Mouse (Mus musculus) kidney, embryonic 15.5 days (tissue): ENCODE data around the gene Syt8. TPM values are rescaled to one million over a fixed set of nuclear protein-coding genes. Genes with fewer than 3 reads are reported as not detected.

ENCODE experiments used
- ATAC-seq: fragments of 200-750 bp; cut with Nextera tagmentation; replicated peaks from 2 replicates; pipeline ENCODE4 v1.8.0; 2017; ENCODE audit warnings: moderate TSS enrichment; ENCODE audit not compliant: low FRiP score
- H3K27ac ChIP-seq: fragments of 300-500 bp; sonication (generic); 2 replicates; pipeline ENCODE4 v1.5.1; 2015; ENCODE audit warnings: mild to moderate bottlenecking, inconsistent platforms
- H3K27me3 ChIP-seq: fragments of 300-500 bp; sonication (generic); 2 replicates; pipeline ENCODE4 v1.6.1; 2015; ENCODE audit warnings: inconsistent platforms
- H3K36me3 ChIP-seq: fragments of 300-500 bp; sonication (generic); 2 replicates; pipeline ENCODE4 v1.6.1; 2015; ENCODE audit warnings: inconsistent platforms
- H3K4me1 ChIP-seq: fragments of 300-500 bp; sonication (generic); 2 replicates; pipeline ENCODE4 v1.6.1; 2015; ENCODE audit warnings: inconsistent platforms
- H3K4me2 ChIP-seq: fragments of 300-500 bp; sonication (generic); 2 replicates; pipeline ENCODE4 v1.6.1; 2015; ENCODE audit warnings: moderate library complexity, mild to moderate bottlenecking, inconsistent platforms
- H3K4me3 ChIP-seq: fragments of 300-500 bp; sonication (generic); replicated peaks from 2 replicates; pipeline ENCODE4 v1.5.1; 2015; ENCODE audit warnings: mild to moderate bottlenecking, inconsistent platforms
- H3K9ac ChIP-seq: fragments of 300-500 bp; sonication (generic); 2 replicates; pipeline ENCODE4 v1.6.1; 2015; ENCODE audit warnings: mild to moderate bottlenecking, inconsistent platforms
- H3K9me3 ChIP-seq: fragments of 300-500 bp; sonication (generic); replicated peaks from 2 replicates; pipeline ENCODE4 v1.6.1; 2016; ENCODE audit warnings: inconsistent platforms
- WGBS: fragments of 180-500 bp; shearing (Covaris S2); methylation state at CpG from one replicate; pipeline ENCODE4 v1.1.7; 2015; ENCODE audit warnings: mixed read lengths; 5-methylcytosine and 5-hydroxymethylcytosine counted together
- polyA plus RNA-seq: library from polyadenylated mRNA; unstranded; fragments of >200 nt; fragmentation: Nextera tagmentation; extraction: Ambion mirVana; gene quantifications from 2 replicates; pipeline ENCODE4 v1.2.1, GENCODE M21; 2015

The Syt8 gene
- polyA plus RNA-seq, 1 experiment from 2014 or later, result 0.62 TPM

- no peak for ATAC-seq
- Histone ChIP-seq H3K27ac (no peak overlapping the region), H3K9ac (no peak overlapping the region), H3K27me3 (no peaks in the 10 kb centered on the region), H3K36me3 (no peaks in the 10 kb centered on the region), H3K4me1 (no peaks in the 10 kb centered on the region), H3K9me3 (no peaks in the 10 kb centered on the region), H3K4me2 (no peak overlapping the region), H3K4me3 (no peak overlapping the region)
- WGBS, result 93% methylated on average over 6 of the region's 6 CpGs
Observed at GRCm38 (mm10) chr7:142413285-142413684, 21.4 kb upstream of the Syt8 start.

- no peaks in the 10 kb centered on the region for H3K9me3 ChIP-seq
- H3K9ac ChIP-seq, result no peak overlapping the region
- H3K27me3 ChIP-seq, result no peaks in the 10 kb centered on the region
- no peak overlapping the region for H3K4me2 ChIP-seq
- peak overlapping the region; percentile 29 for H3K27ac ChIP-seq
- no peak for ATAC-seq
- no peaks in the 10 kb centered on the region for H3K36me3 ChIP-seq
- WGBS, result 53% methylated on average over 4 of the region's 4 CpGs
- no peaks in the 10 kb centered on the region for H3K4me1 ChIP-seq
- no peak overlapping the region for H3K4me3 ChIP-seq
Observed at GRCm38 (mm10) chr7:142415314-142415713, 19.3 kb upstream of the Syt8 start.

GRCm38 (mm10) chr7:142416225-142416624, 18.4 kb upstream of the Syt8 start:
- Histone ChIP-seq H3K4me3 (no peak overlapping the region), H3K9me3 (no peaks in the 10 kb centered on the region), H3K27ac (no peak overlapping the region), H3K9ac (no peak overlapping the region), H3K4me1 (no peaks in the 10 kb centered on the region), H3K4me2 (no peak overlapping the region), H3K36me3 (no peaks in the 10 kb centered on the region), H3K27me3 (no peaks in the 10 kb centered on the region)
- 73% methylated on average over 3 of the region's 3 CpGs for WGBS
- ATAC-seq, result no peak

GRCm38 (mm10) chr7:142418027-142418426, 16.6 kb upstream of the Syt8 start:
- no peak overlapping the region for H3K27ac ChIP-seq
- no peaks in the 10 kb centered on the region for H3K36me3 ChIP-seq
- no peaks in the 10 kb centered on the region for H3K27me3 ChIP-seq
- H3K4me2 ChIP-seq, result no peak overlapping the region
- H3K9me3 ChIP-seq, result no peaks in the 10 kb centered on the region
- H3K4me3 ChIP-seq, result no peak overlapping the region
- no peak for ATAC-seq
- H3K4me1 ChIP-seq, result no peaks in the 10 kb centered on the region
- no peak overlapping the region for H3K9ac ChIP-seq
- whole genome bisulfite sequencing, result 89% methylated on average over 2 of the region's 2 CpGs

- H3K9ac ChIP-seq, result no peak overlapping the region
- H3K27me3 ChIP-seq, result no peaks in the 10 kb centered on the region
- H3K27ac ChIP-seq, result no peak overlapping the region
- whole genome bisulfite sequencing, result 91% methylated on average over 8 of the region's 8 CpGs
- ATAC-seq, result no peak
- no peak overlapping the region for H3K4me2 ChIP-seq
- no peaks in the 10 kb centered on the region for H3K4me1 ChIP-seq
- H3K4me3 ChIP-seq, result no peak overlapping the region
- H3K9me3 ChIP-seq, result no peaks in the 10 kb centered on the region
- no peaks in the 10 kb centered on the region for H3K36me3 ChIP-seq
Observed at GRCm38 (mm10) chr7:142418679-142419078, 16.0 kb upstream of the Syt8 start.

GRCm38 (mm10) chr7:142419887-142420286, 14.8 kb upstream of the Syt8 start:
- Histone ChIP-seq H3K27me3 (no peaks in the 10 kb centered on the region), H3K27ac (no peak overlapping the region), H3K4me1 (no peaks in the 10 kb centered on the region), H3K4me3 (no peak overlapping the region), H3K9me3 (no peaks in the 10 kb centered on the region), H3K36me3 (no peaks in the 10 kb centered on the region), H3K4me2 (no peak overlapping the region), H3K9ac (no peak overlapping the region)
- ATAC-seq, result no peak
- WGBS, result 77% methylated on average over 5 of the region's 5 CpGs

- Histone ChIP-seq H3K4me1 (peaks cover 15% of the 10 kb centered on the region), H3K27me3 (no peaks in the 10 kb centered on the region), H3K4me3 (no peak overlapping the region), H3K36me3 (no peaks in the 10 kb centered on the region), H3K9ac (no peak overlapping the region), H3K27ac (no peak overlapping the region), H3K9me3 (no peaks in the 10 kb centered on the region), H3K4me2 (no peak overlapping the region)
- no peak for ATAC-seq
- 78% methylated on average over 2 of the region's 2 CpGs for WGBS
Observed at GRCm38 (mm10) chr7:142421826-142422225, 12.8 kb upstream of the Syt8 start.

GRCm38 (mm10) chr7:142425641-142426213, 8.9 kb upstream of the Syt8 start:
- Histone ChIP-seq H3K4me3 (no peak overlapping the region), H3K36me3 (no peaks in the 10 kb centered on the region), H3K4me2 (peak overlapping the region; percentile 13; the same call in 1 of the 2 replicates), H3K27ac (no peak overlapping the region), H3K9me3 (no peaks in the 10 kb centered on the region), H3K9ac (no peak overlapping the region), H3K27me3 (no peaks in the 10 kb centered on the region), H3K4me1 (peaks cover 34% of the 10 kb centered on the region)
- peak; percentile 65 for ATAC-seq
- 32% methylated on average over 11 of the region's 11 CpGs for WGBS

GRCm38 (mm10) chr7:142428213-142428612, 6.4 kb upstream of the Syt8 start:
- Histone ChIP-seq H3K27me3 (no peaks in the 10 kb centered on the region), H3K27ac (no peak overlapping the region), H3K9me3 (no peaks in the 10 kb centered on the region), H3K36me3 (no peaks in the 10 kb centered on the region), H3K4me3 (no peak overlapping the region), H3K9ac (no peak overlapping the region), H3K4me1 (peaks cover 38% of the 10 kb centered on the region), H3K4me2 (no peak overlapping the region)
- WGBS, result 10% methylated on average over 7 of the region's 7 CpGs
- ATAC-seq, result no peak

GRCm38 (mm10) chr7:142430160-142430678, 4.4 kb upstream of the Syt8 start:
- Histone ChIP-seq H3K4me1 (peaks cover 50% of the 10 kb centered on the region), H3K36me3 (no peaks in the 10 kb centered on the region), H3K27me3 (no peaks in the 10 kb centered on the region), H3K4me2 (no peak overlapping the region), H3K27ac (peak overlapping the region; percentile 49), H3K9me3 (no peaks in the 10 kb centered on the region), H3K9ac (no peak overlapping the region), H3K4me3 (no peak overlapping the region)
- 44% methylated on average over 12 of the region's 12 CpGs for WGBS
- ATAC-seq, result 0 out of 2 replicates have a peak, but pooled peaks have one; percentile 30

- H3K4me3 ChIP-seq, result no peak overlapping the region
- ATAC-seq, result no peak
- no peak overlapping the region for H3K27ac ChIP-seq
- no peaks in the 10 kb centered on the region for H3K27me3 ChIP-seq
- no peak overlapping the region for H3K9ac ChIP-seq
- H3K4me1 ChIP-seq, result peaks cover 45% of the 10 kb centered on the region
- no peaks in the 10 kb centered on the region for H3K36me3 ChIP-seq
- 83% methylated on average over 14 of the region's 14 CpGs for WGBS
- H3K4me2 ChIP-seq, result no peak overlapping the region
- H3K9me3 ChIP-seq, result no peaks in the 10 kb centered on the region
Observed at GRCm38 (mm10) chr7:142431106-142431505, 3.5 kb upstream of the Syt8 start.

GRCm38 (mm10) chr7:142433623-142434022, 1.0 kb upstream of the Syt8 start:
- peaks cover 40% of the 10 kb centered on the region for H3K4me1 ChIP-seq

GRCm38 (mm10) chr7:142435524-142435923, 874 bp downstream of the Syt8 start:
- H3K36me3 ChIP-seq, result no peaks in the 10 kb centered on the region
- peaks cover 31% of the 10 kb centered on the region for H3K4me1 ChIP-seq
- H3K9ac ChIP-seq, result no peak overlapping the region
- no peak overlapping the region for H3K4me2 ChIP-seq
- H3K27me3 ChIP-seq, result no peaks in the 10 kb centered on the region
- H3K27ac ChIP-seq, result no peak overlapping the region
- peak; percentile 52; the same call in 1 of the 2 replicates for ATAC-seq
- H3K9me3 ChIP-seq, result no peaks in the 10 kb centered on the region
- no peak overlapping the region for H3K4me3 ChIP-seq
- WGBS, result 19% methylated on average over 4 of the region's 4 CpGs

More at GRCm38 (mm10) chr7:142433623-142434022, 1.0 kb upstream of the Syt8 start:
- no peak for ATAC-seq
- Histone ChIP-seq H3K27me3 (no peaks in the 10 kb centered on the region), H3K4me3 (no peak overlapping the region), H3K36me3 (no peaks in the 10 kb centered on the region), H3K9me3 (no peaks in the 10 kb centered on the region), H3K4me2 (no peak overlapping the region), H3K9ac (no peak overlapping the region), H3K27ac (peak overlapping the region; percentile 46)
- WGBS, result 44% methylated on average over 19 of the region's 19 CpGs
